Mouse (Mus musculus) heart, adult 2 months (tissue): Measurements from ENCODE around the gene Mrps31. TPM values are rescaled to one million over a fixed set of nuclear protein-coding genes. Genes with fewer than 3 reads are reported as not detected.
A peak's percentile ranks its signal among the peaks of the same experiment; 100 is the strongest.

Source experiments
- DNase-seq, 2 experiments: peaks; one replicate each; pipeline ENCODE4 v3.0.0; 2021
- H3K27ac ChIP-seq: fragments of 200-600 bp; 2 replicates; pipeline ENCODE4 v1.8.1; 2022
- H3K27me3 ChIP-seq: fragments of 200-500 bp; 2 replicates; pipeline ENCODE4 v1.6.1; 2012; ENCODE audit warnings: mild to moderate bottlenecking, low read length, inconsistent platforms, mixed read lengths; ENCODE audit not compliant: control insufficient read depth, insufficient read depth
- H3K36me3 ChIP-seq: fragments of 200-500 bp; 2 replicates; pipeline ENCODE4 v1.6.1; 2012; ENCODE audit warnings: low read length, inconsistent platforms; ENCODE audit not compliant: control insufficient read depth, insufficient read depth
- H3K4me1 ChIP-seq: fragments of 200-500 bp; 2 replicates; pipeline ENCODE4 v1.6.1; 2011; ENCODE audit warnings: low read length; ENCODE audit not compliant: control insufficient read depth, insufficient read depth
- H3K4me3 ChIP-seq: fragments of 200-600 bp; 2 replicates; pipeline ENCODE4 v1.8.1; 2022
- H3K79me2 ChIP-seq: fragments of 200-500 bp; replicated peaks from 2 replicates; pipeline ENCODE4 v1.6.1; 2012; ENCODE audit warnings: mild to moderate bottlenecking, inconsistent platforms, low read length, moderate library complexity, mixed read lengths; ENCODE audit not compliant: control insufficient read depth, insufficient read depth
- H3K9ac ChIP-seq: fragments of 200-500 bp; 2 replicates; pipeline ENCODE4 v1.6.1; 2012; ENCODE audit warnings: low read depth, mild to moderate bottlenecking, control low read depth, inconsistent platforms, low read length, mixed read lengths
- CTCF ChIP-seq: fragments of 200-600 bp; IDR thresholded peaks from 2 replicates; pipeline ENCODE4 v1.8.1; 2022; ENCODE audit warnings: antibody characterized with exemption, mild to moderate bottlenecking, moderate library complexity
- EP300 ChIP-seq: fragments of 200-500 bp; IDR thresholded peaks from 2 replicates; pipeline ENCODE4 v1.6.1; 2011; ENCODE audit warnings: low read depth, low read length, control low read depth; ENCODE audit not compliant: insufficient read depth
- POLR2A ChIP-seq: fragments of 200-500 bp; IDR thresholded peaks from 2 replicates; pipeline ENCODE4 v1.6.1; 2011; ENCODE audit warnings: mild to moderate bottlenecking, low read depth, low read length, control low read depth; ENCODE audit not compliant: insufficient read depth
- WGBS: fragments of 180-500 bp; shearing (Covaris S2); methylation state at CpG from one replicate; pipeline ENCODE4 v1.1.7; 2018; 5-methylcytosine and 5-hydroxymethylcytosine counted together
- intact Hi-C: fragments of 180-260 bp; cut with DNase I; formaldehyde crosslinking; loops from one replicate; pipeline ENCODE4 v1.15.1; 2025
- long read RNA-seq: library from polyadenylated mRNA; stranded (forward); transcript quantifications from one replicate; pipeline ENCODE4 v2.0.0, GENCODE M21; 2021
- polyA plus RNA-seq: library from polyadenylated mRNA; depleted of rRNA; stranded (reverse); fragments of >200 nt; gene quantifications from 2 replicates; pipeline ENCODE4 v1.2.3, GENCODE M21; 2012; rRNA removed
- total RNA-seq, 2 experiments: library from RNA; stranded (reverse); gene quantifications; 2 replicates each; pipeline ENCODE4 v1.2.3; 2021

Gene Mrps31
- total RNA-seq = 10 to 100 TPM; 51.1 to 59.2 TPM
- polyA plus RNA-seq = 12.5 and 25.2 TPM in 2 replicates
- long read RNA-seq, transcript Mrps31-201 (7 exons, 1,515 nt) = major isoform, 69 of 75 reads
- long read RNA-seq, partial matches to known transcripts = 4 of 75 reads
- long read RNA-seq, other reads (novel, unspliced or antisense) = 2 of 75 reads

DNA sequence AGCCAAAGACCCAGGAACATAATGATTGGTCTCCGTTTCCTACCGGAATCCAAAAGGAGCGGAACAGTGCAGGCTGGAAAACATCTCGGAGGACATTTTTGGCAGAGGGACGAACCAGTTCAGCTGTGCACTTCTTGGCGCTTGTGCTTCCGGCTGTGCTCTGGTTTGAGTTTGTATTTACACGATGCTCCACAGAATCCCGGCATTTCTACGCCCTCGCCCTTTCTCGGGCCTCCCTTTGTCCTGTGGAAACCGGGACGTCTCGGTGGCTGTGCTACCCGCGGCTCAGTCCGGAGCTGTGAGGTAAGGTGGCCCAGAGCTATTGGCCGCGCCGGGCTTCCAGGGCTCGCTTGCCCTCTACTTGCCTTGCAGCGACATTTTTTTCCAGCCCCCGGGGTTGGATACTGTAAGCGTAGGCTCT, at the start of gene Mrps31:
Gene Mrps31, plus strand, starts transcription at position 80 of the 421 bp plus-strand sequence.
- TF ChIP-seq CTCF (peak; percentile 9; the same call in 1 of the 2 replicates), POLR2A (peak; percentile 80), EP300 (peak; percentile 95)
- Histone ChIP-seq H3K9ac (peak within 1 kb of the TSS; percentile 90), H3K4me1 (peaks cover 1% of the 10 kb centered on the region), H3K27me3 (no peaks in the 10 kb centered on the region), H3K27ac (peak within 1 kb of the TSS; percentile 91), H3K4me3 (peak within 1 kb of the TSS; percentile 85), H3K79me2 (peaks cover 3% of the 10 kb centered on the region), H3K36me3 (no peaks in the 10 kb centered on the region; the same call in 1 of the 2 replicates)
- intact Hi-C loops = loop anchor here (2.0 kb wide), 1 partner anchor 14 kb away; no protein-coding TSS in a partner anchor
- WGBS = under 1% methylated on average over 25 of the region's 25 CpGs
- DNase-seq = peak; percentile 84 to 86

DNA sequence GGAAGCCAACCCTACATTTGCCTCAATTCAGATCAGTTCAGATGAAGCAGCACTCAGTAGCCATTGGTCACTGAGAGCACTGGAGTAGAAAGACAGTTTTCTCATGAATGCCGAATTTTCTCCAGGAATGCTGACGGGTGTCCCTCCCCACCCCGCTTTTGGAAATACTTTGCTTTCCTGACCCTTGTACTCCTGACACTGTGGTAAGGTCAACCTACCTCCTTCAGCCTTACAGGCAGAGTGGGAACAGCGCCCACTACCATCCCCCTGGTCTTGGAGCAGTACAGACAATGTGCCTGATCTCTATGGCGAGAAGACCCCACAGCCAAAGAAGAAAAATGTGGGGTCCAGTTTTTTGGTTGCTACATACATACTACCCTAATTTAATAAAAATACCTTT, 34.9 kb upstream of the Mrps31 start:
- H3K9ac ChIP-seq = no peak overlapping the region
- no peak for DNase-seq
- H3K27ac ChIP-seq = no peak overlapping the region
- TF ChIP-seq POLR2A = no peak
- TF ChIP-seq EP300 = no peak
- no peak for TF ChIP-seq CTCF
- no peaks in the 10 kb centered on the region for H3K79me2 ChIP-seq
- H3K4me3 ChIP-seq = no peak overlapping the region
- no peaks in the 10 kb centered on the region for H3K27me3 ChIP-seq
- WGBS = 87% methylated on average over 5 of the region's 5 CpGs
- H3K36me3 ChIP-seq = no peaks in the 10 kb centered on the region
- no peaks in the 10 kb centered on the region for H3K4me1 ChIP-seq
- intact Hi-C loops = loop anchor here (10.0 kb wide), 1 partner anchor 382 kb away; no protein-coding TSS in a partner anchor

DNA sequence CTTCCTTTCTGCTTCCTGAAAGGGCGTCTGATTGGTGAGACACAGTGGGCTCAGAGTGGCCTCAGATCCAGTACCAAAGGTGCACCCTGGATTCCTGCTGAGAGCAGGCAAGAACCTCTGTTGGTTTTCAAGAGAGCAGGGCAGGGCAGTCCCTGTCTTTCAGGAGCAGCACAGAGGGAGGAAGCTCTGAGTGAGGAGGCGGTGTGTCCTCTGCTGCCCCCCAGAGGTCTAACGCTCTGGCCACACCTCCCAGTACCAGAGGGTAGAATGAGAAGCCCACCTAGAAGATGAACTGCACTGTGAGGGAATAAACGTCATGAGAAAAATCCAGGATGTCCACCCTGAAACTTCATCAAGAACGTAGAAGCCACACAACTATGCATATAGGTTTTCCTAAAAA, 34.3 kb upstream of the Mrps31 start:
- no peak overlapping the region for H3K9ac ChIP-seq
- no peaks in the 10 kb centered on the region for H3K36me3 ChIP-seq
- H3K79me2 ChIP-seq = no peaks in the 10 kb centered on the region
- no peak overlapping the region for H3K27ac ChIP-seq
- TF ChIP-seq CTCF (peak; percentile 90), EP300 (no peak), POLR2A (no peak)
- peak; percentile 53 to 64 for DNase-seq
- 42% methylated on average over 5 of the region's 5 CpGs for WGBS
- no peaks in the 10 kb centered on the region for H3K27me3 ChIP-seq
- no peak overlapping the region for H3K4me3 ChIP-seq
- intact Hi-C loops = loop anchor here (1.0 to 10.0 kb wide), 2 partner anchors 185 to 382 kb away; partner anchors contain the start of gene Vps36
- no peaks in the 10 kb centered on the region for H3K4me1 ChIP-seq

DNA sequence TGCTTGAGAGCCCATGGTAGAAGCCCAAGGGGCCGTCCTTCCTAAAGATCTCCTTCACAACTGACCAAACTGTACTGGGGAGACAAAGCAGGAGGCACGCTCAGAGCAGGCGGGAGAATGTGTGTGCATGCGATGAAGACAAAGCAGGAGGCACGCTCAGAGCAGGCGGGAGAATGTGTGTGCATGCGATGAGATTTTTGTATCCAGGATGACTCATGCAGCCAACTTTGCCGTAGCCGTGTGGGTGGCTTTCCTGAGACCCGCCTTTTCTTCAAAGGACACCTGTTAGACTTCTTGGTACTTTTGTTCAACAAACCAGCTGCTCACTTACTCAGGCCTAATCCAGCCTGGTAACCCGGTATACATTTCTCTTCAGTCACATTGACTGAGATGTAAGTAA, 30.2 kb upstream of the Mrps31 start:
- Histone ChIP-seq H3K79me2 (no peaks in the 10 kb centered on the region), H3K9ac (no peak overlapping the region), H3K36me3 (no peaks in the 10 kb centered on the region), H3K4me1 (no peaks in the 10 kb centered on the region), H3K27me3 (no peaks in the 10 kb centered on the region), H3K27ac (no peak overlapping the region), H3K4me3 (no peak overlapping the region)
- WGBS = 85% methylated on average over 11 of the region's 11 CpGs
- intact Hi-C loops = no loop called here
- DNase-seq = no peak
- TF ChIP-seq POLR2A (no peak), EP300 (no peak), CTCF (no peak)

DNA sequence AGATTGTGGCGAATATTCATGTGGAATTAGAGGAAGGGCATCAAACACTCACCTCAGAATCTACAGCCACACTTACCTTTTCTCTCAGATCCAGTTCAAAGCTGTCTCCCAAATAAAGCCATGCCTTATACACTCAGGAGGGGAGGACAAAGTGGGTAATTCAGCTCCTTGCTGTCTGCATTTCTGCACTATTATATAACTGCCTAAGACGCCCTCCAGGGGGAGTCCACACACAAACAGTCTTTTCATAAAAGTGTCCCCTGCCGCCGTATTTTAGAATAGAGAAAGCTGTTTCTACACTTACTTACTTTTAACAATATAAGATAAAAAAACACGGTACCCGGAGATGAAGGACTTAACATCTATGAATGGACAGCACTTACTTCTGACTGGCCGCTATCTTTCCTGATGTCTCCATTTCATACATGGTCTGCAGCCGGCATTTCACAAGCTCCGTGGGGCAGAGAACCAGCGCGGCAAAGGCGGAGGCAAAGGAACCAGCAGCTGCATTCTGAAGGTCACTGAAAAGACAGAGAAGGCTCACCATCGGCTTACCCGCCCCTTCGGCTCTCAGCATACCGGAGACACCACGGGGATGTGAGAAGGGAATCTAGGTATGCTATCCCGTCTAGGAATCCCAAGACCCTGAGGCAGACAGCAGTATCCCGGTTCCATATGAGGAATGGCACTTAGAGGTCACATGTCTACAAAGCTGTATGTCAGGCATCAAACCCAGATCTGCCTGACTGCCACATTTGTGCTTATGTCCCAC, 28.2 kb upstream of the Mrps31 start:
- no peak for DNase-seq
- Histone ChIP-seq H3K4me1 (no peaks in the 10 kb centered on the region), H3K79me2 (no peaks in the 10 kb centered on the region), H3K4me3 (no peak overlapping the region), H3K9ac (no peak overlapping the region), H3K27ac (no peak overlapping the region), H3K27me3 (no peaks in the 10 kb centered on the region), H3K36me3 (no peaks in the 10 kb centered on the region)
- 79% methylated on average over 19 of the region's 19 CpGs for WGBS
- TF ChIP-seq CTCF (peak; percentile 23; the same call in 1 of the 2 replicates), EP300 (no peak), POLR2A (no peak)
- intact Hi-C loops = no loop called here

DNA sequence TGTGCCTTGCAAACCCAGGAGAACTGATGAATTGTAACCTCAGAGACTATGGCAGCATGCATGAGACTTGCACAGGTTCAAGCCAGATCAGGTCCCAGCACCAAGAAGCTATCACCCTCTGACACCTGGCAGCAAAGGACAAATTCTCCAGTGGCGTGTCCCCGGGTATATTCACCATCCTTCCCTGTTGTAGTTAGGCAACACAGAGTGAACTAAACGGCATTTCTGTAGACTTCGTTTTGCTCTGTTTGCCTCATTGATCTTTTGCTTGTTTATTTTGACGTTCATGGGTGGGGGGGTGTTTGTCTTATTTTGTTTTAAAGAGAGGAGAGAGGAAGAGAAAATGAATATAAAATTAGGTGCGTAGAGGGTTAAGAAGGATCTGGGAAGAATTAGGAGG, 26.0 kb upstream of the Mrps31 start:
- Histone ChIP-seq H3K9ac (no peak overlapping the region), H3K27me3 (no peaks in the 10 kb centered on the region), H3K79me2 (no peaks in the 10 kb centered on the region), H3K4me1 (no peaks in the 10 kb centered on the region), H3K36me3 (no peaks in the 10 kb centered on the region), H3K27ac (no peak overlapping the region), H3K4me3 (no peak overlapping the region)
- TF ChIP-seq POLR2A (no peak), CTCF (no peak), EP300 (no peak)
- no peak for DNase-seq
- intact Hi-C loops = no loop called here
- WGBS = 94% methylated on average over 6 of the region's 6 CpGs
